25 mouse cellular contexts compared by ENCODE assay signal in the genomic region with DNA sequence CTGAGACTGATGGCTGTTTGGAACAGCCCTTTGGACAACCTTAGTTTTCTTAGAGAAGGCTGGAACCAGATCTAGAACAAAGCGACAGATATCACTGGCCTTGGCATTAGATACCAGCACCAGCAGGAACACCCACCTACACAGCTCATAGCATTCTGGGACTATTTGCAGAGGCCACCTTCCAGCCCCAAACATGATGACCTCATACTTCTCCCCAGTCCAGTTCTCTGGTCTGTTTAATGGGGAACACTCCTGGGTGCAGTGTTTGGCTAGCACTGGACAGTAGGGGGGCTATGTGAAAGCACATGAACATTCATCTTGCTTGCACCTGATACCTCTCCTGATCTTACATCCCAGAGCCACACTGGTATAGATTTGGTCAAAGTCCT. TPM values are rescaled to one million over a fixed set of nuclear protein-coding genes. Genes with fewer than 3 reads are reported as not detected.
DNase-seq lines count a peak whose midpoint lies in the region; ATAC-seq lines count a peak whose summit lies in the region.
"Had no signal": no experiment of that assay in that cellular context is flagged by ENCODE, and none has a peak within 500 bp of the region (broad histone marks: within the 10 kb centered on the region; RNA-seq: fewer than 3 reads in every experiment).

No protein-coding gene starts in this region.

- peaks cover 37% of the 10 kb centered on the region for H3K27me3 ChIP-seq in forebrain, embryonic 10.5 days (ENCODE audit: poor library complexity, severe bottlenecking)
- no peaks in the 10 kb centered on the region for H3K27me3 ChIP-seq in forebrain, embryonic 11.5 days (ENCODE audit: control insufficient read depth, insufficient read depth, low read length)
- no peaks in the 10 kb centered on the region for H3K27me3 ChIP-seq in heart, embryonic 10.5 days (ENCODE audit: insufficient read depth, poor library complexity, severe bottlenecking)
- no peaks in the 10 kb centered on the region for H3K27me3 ChIP-seq in heart, embryonic 12.5 days (replicated peaks)
- H3K27me3 ChIP-seq in midbrain, embryonic 10.5 days (ENCODE audit: low read depth, poor library complexity, severe bottlenecking): 0 out of 2 replicates have a peak, but pooled peaks cover 11% of the 10 kb centered on the region
- H3K27me3 ChIP-seq in midbrain, embryonic 13.5 days: no peaks in the 10 kb centered on the region; the same call in 1 of the 2 replicates
- H3K27me3 ChIP-seq: forebrain, embryonic 12.5 days; heart, embryonic 15.5 days; intestine, embryonic 15.5 days had no signal

- no peak overlapping the region for H3K9ac ChIP-seq in forebrain, embryonic 11.5 days (ENCODE audit: low read length)
- no peak overlapping the region for H3K9ac ChIP-seq in heart, embryonic 12.5 days
- no peak overlapping the region for H3K9ac ChIP-seq in midbrain, embryonic 13.5 days (replicated peaks)
- H3K9ac ChIP-seq: forebrain, embryonic 12.5 days; heart, embryonic 15.5 days; hindbrain, embryonic 13.5 days; intestine, embryonic 15.5 days had no signal

- DNase-seq in adrenal gland, adult (ENCODE audit: inconsistent age in 2 of 2, low spot score in 1 of 2): peak; percentile 57 to 75
- DNase-seq in adrenal gland, postnatal 4 days (ENCODE audit: low spot score in 2 of 2): no peak
- DNase-seq in forebrain, embryonic 10.5 days (ENCODE audit: extremely low spot score, low spot score): no peak
- no peak for DNase-seq in forebrain, embryonic 11.5 days (ENCODE audit: low spot score)
- no peak for DNase-seq in heart, embryonic 10.5 days (ENCODE audit: low spot score)
- DNase-seq in midbrain, embryonic 10.5 days (ENCODE audit: low spot score): no peak
- DNase-seq: cerebellum, adult 11 months; cerebellum, adult 8-10 months; cerebellum, postnatal 14 days; gastrocnemius, postnatal 36 days; heart, adult 2 months; heart, postnatal 10 days; heart, postnatal 36 days; kidney, adult 11 months had no signal

- H3K36me3 ChIP-seq in forebrain, embryonic 10.5 days (replicated peaks): peaks cover 13% of the 10 kb centered on the region
- H3K36me3 ChIP-seq in forebrain, embryonic 11.5 days (ENCODE audit: control insufficient read depth, insufficient read depth, low read length): no peaks in the 10 kb centered on the region
- 0 out of 2 replicates have a peak, but pooled peaks cover 12% of the 10 kb centered on the region for H3K36me3 ChIP-seq in heart, embryonic 10.5 days
- H3K36me3 ChIP-seq in heart, embryonic 12.5 days: peaks cover 9% of the 10 kb centered on the region
- peaks cover 12% of the 10 kb centered on the region for H3K36me3 ChIP-seq in midbrain, embryonic 10.5 days
- no peaks in the 10 kb centered on the region for H3K36me3 ChIP-seq in midbrain, embryonic 13.5 days

- WGBS in forebrain, embryonic 10.5 days: 95% methylated on average over 1 of the region's 1 CpGs
- 93% methylated on average over 1 of the region's 1 CpGs for WGBS in forebrain, embryonic 11.5 days
- 94% methylated on average over 1 of the region's 1 CpGs for WGBS in heart, embryonic 10.5 days
- WGBS in heart, embryonic 12.5 days: 73% methylated on average over 1 of the region's 1 CpGs
- 92% methylated on average over 1 of the region's 1 CpGs for WGBS in midbrain, embryonic 10.5 days
- whole genome bisulfite sequencing in midbrain, embryonic 13.5 days: 96% methylated on average over 1 of the region's 1 CpGs

- H3K4me1 ChIP-seq in forebrain, embryonic 10.5 days: peaks cover 62% of the 10 kb centered on the region
- peaks cover 32% of the 10 kb centered on the region for H3K4me1 ChIP-seq in forebrain, embryonic 11.5 days (replicated peaks; ENCODE audit: control insufficient read depth, insufficient read depth, low read length)
- peaks cover 43% of the 10 kb centered on the region for H3K4me1 ChIP-seq in heart, embryonic 10.5 days
- H3K4me1 ChIP-seq in heart, embryonic 12.5 days (replicated peaks): peaks cover 35% of the 10 kb centered on the region
- H3K4me1 ChIP-seq in midbrain, embryonic 10.5 days: peaks cover 38% of the 10 kb centered on the region
- peaks cover 47% of the 10 kb centered on the region for H3K4me1 ChIP-seq in midbrain, embryonic 13.5 days (replicated peaks)

- ATAC-seq in forebrain, embryonic 11.5 days (replicated peaks; ENCODE audit: low FRiP score): no peak
- no peak for ATAC-seq in heart, embryonic 12.5 days (ENCODE audit: insufficient number of reproducible peaks, low FRiP score)
- ATAC-seq in midbrain, embryonic 13.5 days: no peak
- ATAC-seq: activated CD4-positive, CD25-positive, alpha-beta regulatory T cell, adult 4 months; forebrain, embryonic 16.5 days; hindbrain, embryonic 16.5 days; intestine, embryonic 15.5 days had no signal

- H3K4me3 ChIP-seq in forebrain, embryonic 10.5 days: no peak overlapping the region
- H3K4me3 ChIP-seq in forebrain, embryonic 11.5 days (ENCODE audit: low read depth, low read length): no peak overlapping the region
- no peak overlapping the region for H3K4me3 ChIP-seq in heart, embryonic 10.5 days
- H3K4me3 ChIP-seq in heart, embryonic 12.5 days: no peak overlapping the region
- no peak overlapping the region for H3K4me3 ChIP-seq in midbrain, embryonic 10.5 days
- no peak overlapping the region for H3K4me3 ChIP-seq in midbrain, embryonic 13.5 days (replicated peaks)
- H3K4me3 ChIP-seq: forebrain, embryonic 12.5 days; heart, adult 2 months; heart, embryonic 15.5 days; hindbrain, embryonic 10.5 days; hindbrain, embryonic 13.5 days; intestine, embryonic 15.5 days had no signal

- no peak overlapping the region for H3K4me2 ChIP-seq in forebrain, embryonic 11.5 days (ENCODE audit: low read depth, low read length, severe bottlenecking)
- H3K4me2 ChIP-seq in heart, embryonic 12.5 days: no peak overlapping the region
- H3K4me2 ChIP-seq in midbrain, embryonic 13.5 days (replicated peaks): no peak overlapping the region
- H3K4me2 ChIP-seq: heart, embryonic 11.5 days; heart, embryonic 15.5 days; hindbrain, embryonic 13.5 days; intestine, embryonic 15.5 days had no signal

- no peaks in the 10 kb centered on the region for H3K9me3 ChIP-seq in forebrain, embryonic 10.5 days
- no peaks in the 10 kb centered on the region for H3K9me3 ChIP-seq in forebrain, embryonic 11.5 days (ENCODE audit: control insufficient read depth, low read length)
- no peaks in the 10 kb centered on the region for H3K9me3 ChIP-seq in heart, embryonic 10.5 days
- H3K9me3 ChIP-seq in heart, embryonic 12.5 days (replicated peaks): no peaks in the 10 kb centered on the region
- no peaks in the 10 kb centered on the region for H3K9me3 ChIP-seq in midbrain, embryonic 10.5 days (replicated peaks)
- no peaks in the 10 kb centered on the region for H3K9me3 ChIP-seq in midbrain, embryonic 13.5 days
- H3K9me3 ChIP-seq: forebrain, embryonic 12.5 days; heart, embryonic 15.5 days; hindbrain, embryonic 10.5 days; hindbrain, embryonic 13.5 days; intestine, embryonic 15.5 days had no signal

- peak overlapping the region; percentile 80 for H3K27ac ChIP-seq in forebrain, embryonic 10.5 days
- no peak overlapping the region for H3K27ac ChIP-seq in forebrain, embryonic 11.5 days (ENCODE audit: low read depth, low read length)
- peak overlapping the region; percentile 65; the same call in 1 of the 2 replicates for H3K27ac ChIP-seq in heart, embryonic 10.5 days
- no peak overlapping the region for H3K27ac ChIP-seq in heart, embryonic 12.5 days (ENCODE audit: poor library complexity, severe bottlenecking)
- H3K27ac ChIP-seq in midbrain, embryonic 10.5 days (replicated peaks): 0 out of 2 replicates have a peak overlapping the region, but pooled peaks have one; percentile 17
- H3K27ac ChIP-seq in midbrain, embryonic 13.5 days: no peak overlapping the region
- H3K27ac ChIP-seq: heart, adult 2 months; heart, embryonic 15.5 days; hindbrain, embryonic 10.5 days; intestine, embryonic 15.5 days had no signal

RNA-seq across cellular contexts. Expression of a gene that starts 29.8 kb away (rescaled TPM):
- total RNA-seq in adrenal gland, postnatal 4 days (2021): 10 to 100 TPM; 97.9 to 99.9 TPM
- 19.6 and 20.5 TPM in 2 replicates for polyA plus RNA-seq in forebrain, embryonic 10.5 days (2016; fragmentation: Nextera tagmentation; extraction: Ambion mirVana)
- 39.5 and 41.1 TPM in 2 replicates for polyA plus RNA-seq in forebrain, embryonic 11.5 days (2014; fragmentation: Nextera tagmentation; extraction: Ambion mirVana)
- 9.6 and 11.1 TPM in 2 replicates for polyA plus RNA-seq in heart, embryonic 10.5 days (2016; fragmentation: Nextera tagmentation; extraction: Ambion mirVana)
- 14.4 and 14.8 TPM in 2 replicates for polyA plus RNA-seq in heart, embryonic 12.5 days (2016; fragmentation: Nextera tagmentation; extraction: Ambion mirVana)
- 10.3 and 14.6 TPM in 2 replicates for polyA plus RNA-seq in midbrain, embryonic 10.5 days (2016; fragmentation: Nextera tagmentation; extraction: Ambion mirVana)
- polyA plus RNA-seq in midbrain, embryonic 13.5 days (2015; fragmentation: Nextera tagmentation; extraction: Ambion mirVana): 16.1 and 20.6 TPM in 2 replicates

Comparison
In these comparisons a context has a peak if more than half of its experiments do, and no peak if none do; other contexts are left out.
1. DNase-seq: peak in adrenal gland, adult (2 of 2); none in adrenal gland, postnatal 4 days (0 of 2), forebrain, embryonic 10.5 days (single experiment), forebrain, embryonic 11.5 days (single experiment), heart, embryonic 10.5 days (single experiment) and midbrain, embryonic 10.5 days (single experiment).
2. H3K27ac ChIP-seq: peak in forebrain, embryonic 10.5 days (single experiment), heart, embryonic 10.5 days (single experiment) and midbrain, embryonic 10.5 days (single experiment); none in forebrain, embryonic 11.5 days (single experiment), heart, embryonic 12.5 days (single experiment) and midbrain, embryonic 13.5 days (single experiment).